Mouse (Mus musculus) heart, embryonic 15.5 days (tissue): Measurements from ENCODE around the gene Bcl3. TPM values are rescaled to one million over a fixed set of nuclear protein-coding genes. Genes with fewer than 3 reads are reported as not detected.

Experiments used
- ATAC-seq: fragments of 200-750 bp; cut with Nextera tagmentation; replicated peaks from 2 replicates; pipeline ENCODE4 v1.8.0; 2017; ENCODE audit warnings: low read depth, moderate TSS enrichment; ENCODE audit not compliant: insufficient number of reproducible peaks, insufficient read depth, low FRiP score
- H3K27ac ChIP-seq: fragments of 300-500 bp; sonication (generic); 2 replicates; pipeline ENCODE4 v1.5.1; 2015; ENCODE audit warnings: mild to moderate bottlenecking, inconsistent platforms
- H3K27me3 ChIP-seq: fragments of 300-500 bp; sonication (generic); 2 replicates; pipeline ENCODE4 v1.6.1; 2015; ENCODE audit warnings: inconsistent platforms
- H3K36me3 ChIP-seq: fragments of 300-500 bp; sonication (generic); 2 replicates; pipeline ENCODE4 v1.6.1; 2015; ENCODE audit warnings: mild to moderate bottlenecking, inconsistent platforms
- H3K4me1 ChIP-seq: fragments of 300-500 bp; sonication (generic); replicated peaks from 2 replicates; pipeline ENCODE4 v1.6.1; 2015; ENCODE audit warnings: inconsistent platforms
- H3K4me2 ChIP-seq: fragments of 300-500 bp; sonication (generic); 2 replicates; pipeline ENCODE4 v1.6.1; 2015; ENCODE audit warnings: inconsistent platforms, mild to moderate bottlenecking, moderate library complexity
- H3K4me3 ChIP-seq: fragments of 300-500 bp; sonication (generic); 2 replicates; pipeline ENCODE4 v1.5.1; 2015; ENCODE audit warnings: mild to moderate bottlenecking, inconsistent platforms
- H3K9ac ChIP-seq: fragments of 300-500 bp; sonication (generic); 2 replicates; pipeline ENCODE4 v1.6.1; 2015; ENCODE audit warnings: mild to moderate bottlenecking, inconsistent platforms
- H3K9me3 ChIP-seq: fragments of 300-500 bp; sonication (generic); replicated peaks from 2 replicates; pipeline ENCODE4 v1.6.1; 2016; ENCODE audit warnings: inconsistent platforms
- WGBS: fragments of 180-500 bp; shearing (Covaris S2); methylation state at CpG from one replicate; pipeline ENCODE4 v1.1.7; 2015; ENCODE audit warnings: mixed read lengths; 5-methylcytosine and 5-hydroxymethylcytosine counted together
- polyA plus RNA-seq: library from polyadenylated mRNA; unstranded; fragments of >200 nt; fragmentation: Nextera tagmentation; extraction: Ambion mirVana; gene quantifications from 2 replicates; pipeline ENCODE4 v1.2.1, GENCODE M21; 2015

Bcl3 gene
- polyA plus RNA-seq, 1 experiment from 2014 or later, result 2.0 TPM

GRCm38 (mm10) chr7:19830682-19831156, 8.1 kb upstream of the Bcl3 start:
- Histone ChIP-seq H3K9ac (no peak overlapping the region), H3K27me3 (no peaks in the 10 kb centered on the region), H3K36me3 (no peaks in the 10 kb centered on the region), H3K4me2 (peak overlapping the region; percentile 26), H3K4me1 (peaks cover 14% of the 10 kb centered on the region), H3K4me3 (peak overlapping the region; percentile 17; the same call in 1 of the 2 replicates), H3K9me3 (no peaks in the 10 kb centered on the region), H3K27ac (peak overlapping the region; percentile 27; the same call in 1 of the 2 replicates)
- WGBS, result 21% methylated on average over 13 of the region's 13 CpGs
- ATAC-seq, result peak; percentile 88

DNA sequence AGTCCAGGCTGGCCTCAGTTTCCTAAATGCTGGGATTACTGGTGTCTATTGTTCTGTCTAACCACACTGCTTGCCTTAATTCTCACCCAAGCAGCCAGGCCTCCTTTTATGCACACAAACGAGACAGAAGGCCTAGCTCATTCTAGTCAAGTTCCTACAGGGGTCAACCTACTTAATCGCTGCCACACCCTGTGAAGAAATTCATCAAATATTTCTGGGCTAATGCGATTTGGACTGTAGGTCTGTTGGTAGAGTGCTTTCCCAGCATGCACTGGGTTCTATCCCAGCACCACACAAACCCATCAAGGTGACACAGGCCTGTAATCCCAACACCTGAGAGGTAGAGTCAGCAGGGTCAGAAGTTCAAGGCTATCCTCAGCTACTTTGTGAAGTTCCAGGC, 7.1 kb upstream of the Bcl3 start:
- whole genome bisulfite sequencing, result 83% methylated on average over 3 of the region's 3 CpGs
- H3K9me3 ChIP-seq, result no peaks in the 10 kb centered on the region
- no peak overlapping the region for H3K4me2 ChIP-seq
- no peaks in the 10 kb centered on the region for H3K36me3 ChIP-seq
- peaks cover 14% of the 10 kb centered on the region for H3K4me1 ChIP-seq
- no peaks in the 10 kb centered on the region for H3K27me3 ChIP-seq
- H3K9ac ChIP-seq, result no peak overlapping the region
- ATAC-seq, result no peak
- H3K4me3 ChIP-seq, result no peak overlapping the region
- no peak overlapping the region for H3K27ac ChIP-seq

DNA sequence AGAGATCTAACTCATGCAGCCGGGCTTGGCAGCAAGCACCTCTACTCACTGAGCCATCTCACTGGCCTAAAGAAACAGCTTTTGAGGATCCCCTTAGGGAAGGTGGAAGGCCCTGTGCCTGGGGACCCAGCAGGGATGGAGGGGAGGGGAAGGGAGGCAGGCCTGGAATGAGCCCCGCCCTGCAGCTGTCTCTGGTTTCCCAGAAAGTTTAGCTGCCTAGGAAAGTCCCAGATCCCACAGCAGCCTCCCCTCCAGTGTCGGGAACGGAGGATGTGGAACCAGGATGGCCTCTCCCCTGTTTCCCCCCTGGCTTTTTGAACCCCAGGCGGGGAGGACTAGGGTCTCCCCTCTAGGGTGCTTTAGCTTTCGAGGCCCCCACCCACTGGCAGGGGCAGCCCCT, 4.2 kb upstream of the Bcl3 start:
- H3K9me3 ChIP-seq, result no peaks in the 10 kb centered on the region
- H3K27me3 ChIP-seq, result peaks cover 8% of the 10 kb centered on the region
- no peak overlapping the region for H3K4me2 ChIP-seq
- no peak overlapping the region for H3K4me3 ChIP-seq
- no peak overlapping the region for H3K9ac ChIP-seq
- 37% methylated on average over 6 of the region's 6 CpGs for WGBS
- H3K4me1 ChIP-seq, result peaks cover 39% of the 10 kb centered on the region
- H3K27ac ChIP-seq, result no peak overlapping the region
- ATAC-seq, result no peak
- H3K36me3 ChIP-seq, result no peaks in the 10 kb centered on the region

DNA sequence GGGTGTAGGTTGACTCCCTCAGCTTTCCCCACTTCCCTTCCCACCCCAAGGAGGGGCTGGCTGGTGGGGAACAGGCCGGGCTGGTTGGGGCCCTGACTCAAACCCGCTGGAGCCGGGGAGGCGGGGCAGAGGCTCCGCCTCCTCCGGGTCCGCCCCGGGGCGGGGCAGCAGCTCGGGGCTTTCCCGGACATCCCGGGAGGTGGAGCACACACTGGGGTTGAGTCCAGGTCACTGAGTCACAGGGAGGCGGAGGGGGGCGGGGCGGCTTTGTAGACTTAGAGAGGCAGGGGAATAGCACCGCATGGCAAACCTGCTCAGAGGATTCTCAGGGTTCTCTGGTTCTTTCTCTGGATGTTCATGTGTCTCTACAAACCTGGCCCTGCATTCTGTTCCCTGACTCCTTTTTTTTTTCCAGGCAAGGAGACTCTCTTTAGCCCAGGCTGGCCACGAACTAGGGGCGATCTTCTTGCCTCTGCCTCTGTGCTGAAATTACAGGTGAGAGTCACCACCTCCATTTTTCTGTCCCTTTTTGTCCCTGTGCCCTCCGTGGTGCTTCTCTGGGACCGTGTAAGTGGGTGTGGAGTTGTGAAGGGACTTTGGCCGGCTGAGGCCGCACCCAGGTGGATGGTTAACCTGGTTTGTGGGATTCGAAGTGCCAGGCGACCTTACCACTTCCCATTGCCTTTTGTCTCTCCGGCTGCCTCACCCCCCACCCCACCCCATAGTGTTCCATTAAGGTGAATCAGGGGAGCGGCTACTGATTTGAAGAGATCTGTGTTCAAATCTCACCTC, 1.8 kb upstream of the Bcl3 start:
- Histone ChIP-seq H3K27me3 (peaks cover 17% of the 10 kb centered on the region), H3K27ac (peak overlapping the region; percentile 74), H3K36me3 (no peaks in the 10 kb centered on the region), H3K4me2 (peak overlapping the region; percentile 19; the same call in 1 of the 2 replicates), H3K4me3 (no peak overlapping the region), H3K9ac (no peak overlapping the region), H3K4me1 (peaks cover 26% of the 10 kb centered on the region), H3K9me3 (no peaks in the 10 kb centered on the region)
- 25% methylated on average over 25 of the region's 26 CpGs for WGBS
- ATAC-seq, result peak; percentile 85

- Histone ChIP-seq H3K36me3 (no peaks in the 10 kb centered on the region), H3K9me3 (no peaks in the 10 kb centered on the region), H3K27me3 (peaks cover 22% of the 10 kb centered on the region), H3K4me1 (peaks cover 26% of the 10 kb centered on the region), H3K27ac (peak overlapping the region; percentile 74), H3K4me3 (no peak overlapping the region; the same call in 1 of the 2 replicates), H3K4me2 (peak overlapping the region; percentile 88), H3K9ac (no peak overlapping the region)
- no peak for ATAC-seq
- 24% methylated on average over 16 of the region's 16 CpGs for WGBS
These were observed 949 bp upstream of the Bcl3 start for GRCm38 (mm10) chr7:19823256-19824181.

DNA sequence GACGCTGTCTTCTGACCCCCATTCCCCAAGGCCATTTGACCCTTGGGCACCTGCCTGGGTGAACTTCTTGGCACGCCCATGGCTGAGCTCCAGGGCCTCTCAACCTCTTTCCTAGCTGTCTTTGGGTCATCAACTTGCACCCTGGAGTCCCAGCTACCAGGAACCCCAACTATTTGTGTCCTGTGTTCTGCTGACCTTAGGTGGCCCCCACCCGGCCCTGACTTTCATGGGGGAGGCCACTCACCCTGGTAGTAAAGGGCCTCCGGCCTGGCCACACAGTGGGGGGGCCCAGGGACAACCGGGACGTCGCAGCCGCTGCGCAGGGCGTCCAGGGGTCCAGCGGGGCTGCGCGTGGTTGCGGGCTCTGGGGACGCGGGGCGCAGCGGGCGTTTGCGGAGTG, 377 bp downstream of the Bcl3 start:
- no peaks in the 10 kb centered on the region for H3K36me3 ChIP-seq
- H3K9me3 ChIP-seq, result no peaks in the 10 kb centered on the region
- peaks cover 22% of the 10 kb centered on the region for H3K27me3 ChIP-seq
- peak overlapping the region; percentile 72 for H3K9ac ChIP-seq
- H3K4me2 ChIP-seq, result peak overlapping the region; percentile 88
- peaks cover 28% of the 10 kb centered on the region for H3K4me1 ChIP-seq
- no peak overlapping the region for H3K27ac ChIP-seq
- no peak for ATAC-seq
- H3K4me3 ChIP-seq, result peak overlapping the region; percentile 55
- WGBS, result 7% methylated on average over 20 of the region's 20 CpGs

DNA sequence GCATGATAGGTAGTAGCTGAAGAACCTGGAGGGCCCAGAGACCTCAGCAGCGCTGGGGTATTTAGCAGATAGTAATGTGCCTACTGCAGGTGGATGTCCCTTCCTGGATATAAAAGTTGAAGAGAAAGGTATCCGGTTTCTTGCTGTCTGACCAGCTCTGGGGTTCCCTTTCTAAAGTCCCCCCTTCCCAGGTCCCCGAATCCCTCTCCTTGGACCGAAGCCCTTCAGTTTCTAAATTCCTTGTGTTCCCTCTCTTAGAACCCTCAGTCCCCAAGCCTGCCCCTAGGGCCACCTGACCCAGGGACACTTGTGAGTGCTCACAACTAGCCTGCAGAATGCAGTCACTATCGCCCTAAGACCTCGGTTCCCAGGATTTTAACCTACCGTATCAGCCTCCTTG, 937 bp downstream of the Bcl3 start:
- peak overlapping the region; percentile 55 for H3K4me3 ChIP-seq
- WGBS, result 68% methylated on average over 7 of the region's 7 CpGs
- peaks cover 22% of the 10 kb centered on the region for H3K27me3 ChIP-seq
- ATAC-seq, result no peak
- H3K4me1 ChIP-seq, result peaks cover 34% of the 10 kb centered on the region
- peak overlapping the region; percentile 88 for H3K4me2 ChIP-seq
- no peak overlapping the region for H3K27ac ChIP-seq
- no peak overlapping the region for H3K9ac ChIP-seq
- H3K9me3 ChIP-seq, result no peaks in the 10 kb centered on the region
- no peaks in the 10 kb centered on the region for H3K36me3 ChIP-seq

DNA sequence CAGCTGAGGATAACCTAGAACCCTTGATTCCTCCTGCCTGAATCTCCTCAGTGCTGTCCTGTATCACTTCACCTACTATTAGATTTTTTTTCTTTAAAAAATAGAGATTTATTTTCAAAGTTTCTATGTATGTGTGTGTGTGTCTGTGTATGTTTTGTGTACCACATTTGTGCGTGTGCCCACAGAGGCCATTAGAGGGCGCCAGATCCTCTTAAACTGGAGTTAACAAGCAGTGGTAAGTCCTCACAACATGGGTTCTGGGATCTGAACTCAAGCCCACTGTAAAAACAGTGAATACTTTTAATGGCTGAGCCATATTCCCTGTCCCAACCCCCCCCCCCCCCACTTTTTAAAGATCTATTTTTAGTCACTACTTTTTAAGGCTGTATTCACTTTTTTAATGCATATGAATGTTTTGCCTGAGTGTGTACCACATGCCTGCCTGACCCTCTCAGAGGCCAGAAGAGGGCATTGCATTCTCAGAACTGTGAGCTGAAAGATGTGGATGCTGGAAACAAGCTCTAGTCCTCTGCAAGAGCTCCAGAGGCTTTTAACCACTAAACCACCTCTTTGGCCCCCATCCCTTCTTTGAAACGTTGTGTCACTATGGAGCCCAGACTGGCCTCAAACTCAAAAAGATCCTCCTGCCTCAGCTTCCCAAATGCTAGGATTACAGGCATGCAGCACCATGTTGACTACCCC, 2.1 kb downstream of the Bcl3 start:
- WGBS, result 70% methylated on average over 3 of the region's 3 CpGs
- H3K36me3 ChIP-seq, result no peaks in the 10 kb centered on the region
- no peaks in the 10 kb centered on the region for H3K9me3 ChIP-seq
- H3K4me2 ChIP-seq, result no peak overlapping the region
- no peak overlapping the region for H3K9ac ChIP-seq
- H3K4me3 ChIP-seq, result no peak overlapping the region
- H3K27ac ChIP-seq, result no peak overlapping the region
- ATAC-seq, result no peak
- peaks cover 45% of the 10 kb centered on the region for H3K4me1 ChIP-seq
- H3K27me3 ChIP-seq, result peaks cover 23% of the 10 kb centered on the region

- Histone ChIP-seq H3K9me3 (no peaks in the 10 kb centered on the region), H3K27me3 (peaks cover 27% of the 10 kb centered on the region), H3K36me3 (no peaks in the 10 kb centered on the region), H3K27ac (no peak overlapping the region), H3K9ac (no peak overlapping the region), H3K4me3 (no peak overlapping the region), H3K4me1 (peaks cover 37% of the 10 kb centered on the region), H3K4me2 (no peak overlapping the region)
- 77% methylated on average over 7 of the region's 7 CpGs for WGBS
- no peak for ATAC-seq
These were observed 3.7 kb downstream of the Bcl3 start for GRCm38 (mm10) chr7:19818875-19819274.

DNA sequence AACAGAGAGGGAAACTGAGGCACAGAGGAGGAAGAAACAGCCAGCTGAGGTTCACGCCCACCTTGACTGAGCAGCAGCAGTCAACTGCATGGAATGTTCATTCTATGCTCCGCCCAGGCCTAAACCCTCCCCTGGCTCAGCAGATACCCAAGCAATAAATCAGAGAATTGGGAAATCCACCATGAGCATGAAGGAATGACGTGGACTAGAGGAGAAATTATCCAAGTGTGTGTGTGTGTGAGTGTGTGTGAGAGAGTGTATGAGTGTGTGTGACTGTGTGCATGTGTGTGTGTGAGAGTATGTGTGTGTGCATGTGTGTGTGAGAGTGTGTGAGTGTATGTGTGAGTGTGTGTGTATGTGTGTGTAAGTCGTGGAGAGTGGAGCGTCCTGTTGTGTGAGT, 4.1 kb downstream of the Bcl3 start:
- Histone ChIP-seq H3K36me3 (no peaks in the 10 kb centered on the region), H3K4me3 (no peak overlapping the region), H3K27me3 (peaks cover 27% of the 10 kb centered on the region), H3K4me1 (peaks cover 32% of the 10 kb centered on the region), H3K9ac (no peak overlapping the region), H3K27ac (no peak overlapping the region), H3K9me3 (no peaks in the 10 kb centered on the region), H3K4me2 (no peak overlapping the region)
- no peak for ATAC-seq
- WGBS, result 77% methylated on average over 5 of the region's 5 CpGs
